Mouse (Mus musculus): ENCODE data around the gene Gm2431. TPM values are rescaled to one million over a fixed set of nuclear protein-coding genes. Genes with fewer than 3 reads are reported as not detected.

The Gm2431 gene
- not detected for polyA plus RNA-seq (2014; fragmentation: Illumina TruSeq; extraction: RNeasy Lipid Tissue Mini Kit (QIAGEN cat#74804); ENCODE audit: low read depth, low replicate concordance)

GRCm38 (mm10) chr7:142258254-142258653 lies at the start of gene Gm2431:
Gm2431 (minus strand) TSS chr7:142258354.

GRCm38 (mm10) chr7:142303249-142303648 lies 45.1 kb upstream of the Gm2431 start, which contains the start of gene Krtap5-4:
Krtap5-4 (plus strand) TSS chr7:142303549.

GRCm38 (mm10) chr7:142297018-142297417 lies 38.9 kb upstream of the Gm2431 start, which contains the start of gene Krtap5-1:
Krtap5-1 (minus strand) TSS chr7:142297118.

DNA sequence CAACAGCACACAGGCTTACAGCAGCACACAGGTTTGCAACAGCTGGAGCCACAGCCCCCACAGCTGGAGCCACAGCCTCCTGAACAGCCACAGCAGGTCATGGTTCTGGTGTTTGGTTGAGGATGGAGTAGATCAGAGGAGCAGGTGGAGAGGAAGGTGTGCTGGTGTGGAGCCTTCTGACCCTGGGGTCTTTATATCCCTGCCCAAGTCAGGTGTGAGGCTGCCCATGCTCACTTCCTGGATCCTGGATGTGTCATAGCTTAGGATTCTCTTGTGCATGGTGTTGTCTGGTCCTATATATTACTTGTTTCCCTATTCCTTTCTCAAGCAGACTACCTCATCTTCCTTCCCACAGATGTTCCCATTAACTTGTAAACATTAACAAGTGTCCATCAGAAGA lies 16.1 kb upstream of the Gm2431 start, which contains the start of gene Gm4559:
Gene Gm4559, minus strand, starts transcription at position 101 of the 400 bp plus-strand sequence.

GRCm38 (mm10) chr7:142240978-142241377 lies 17.2 kb downstream of the Gm2431 start, which contains the start of gene Gm40460:
Gm40460 (minus strand) TSS chr7:142241078.

GRCm38 (mm10) chr7:142229871-142230270 lies 28.3 kb downstream of the Gm2431 start, which contains the start of gene Krtap5-5:
Krtap5-5 (minus strand) TSS chr7:142229971.

GRCm38 (mm10) chr7:142211559-142211958 lies 46.6 kb downstream of the Gm2431 start, which contains the start of gene Gm7579:
Gm7579 (plus strand) TSS chr7:142211859.

Other genes starting within 250 kb of the Gm2431 start
- 5.6 TPM for gene Mob2, start 197.3 kb downstream of the Gm2431 start, polyA plus RNA-seq (2014; fragmentation: Illumina TruSeq; extraction: RNeasy Lipid Tissue Mini Kit (QIAGEN cat#74804); ENCODE audit: low read depth, low replicate concordance)
- gene Dusp8, start 162.5 kb downstream of the Gm2431 start, polyA plus RNA-seq (2014; fragmentation: Illumina TruSeq; extraction: RNeasy Lipid Tissue Mini Kit (QIAGEN cat#74804); ENCODE audit: low read depth, low replicate concordance): 0.04 TPM
- not detected for gene Gm45618, start 137.6 kb downstream of the Gm2431 start, polyA plus RNA-seq (2014; fragmentation: Illumina TruSeq; extraction: RNeasy Lipid Tissue Mini Kit (QIAGEN cat#74804); ENCODE audit: low read depth, low replicate concordance)
- not detected for gene Gm39115, start 122.3 kb downstream of the Gm2431 start, polyA plus RNA-seq (2014; fragmentation: Illumina TruSeq; extraction: RNeasy Lipid Tissue Mini Kit (QIAGEN cat#74804); ENCODE audit: low read depth, low replicate concordance)
- gene Gm45337, start 113.7 kb downstream of the Gm2431 start, polyA plus RNA-seq (2014; fragmentation: Illumina TruSeq; extraction: RNeasy Lipid Tissue Mini Kit (QIAGEN cat#74804); ENCODE audit: low read depth, low replicate concordance): not detected
- gene Gm29735, start 101.2 kb downstream of the Gm2431 start, polyA plus RNA-seq (2014; fragmentation: Illumina TruSeq; extraction: RNeasy Lipid Tissue Mini Kit (QIAGEN cat#74804); ENCODE audit: low read depth, low replicate concordance): not detected
- not detected for gene Gm4553, start 92.6 kb downstream of the Gm2431 start, polyA plus RNA-seq (2014; fragmentation: Illumina TruSeq; extraction: RNeasy Lipid Tissue Mini Kit (QIAGEN cat#74804); ENCODE audit: low read depth, low replicate concordance)
- gene Krtap5-2, start 82.3 kb downstream of the Gm2431 start, polyA plus RNA-seq (2014; fragmentation: Illumina TruSeq; extraction: RNeasy Lipid Tissue Mini Kit (QIAGEN cat#74804); ENCODE audit: low read depth, low replicate concordance): not detected
- not detected for gene Gm10153, start 68.0 kb downstream of the Gm2431 start, polyA plus RNA-seq (2014; fragmentation: Illumina TruSeq; extraction: RNeasy Lipid Tissue Mini Kit (QIAGEN cat#74804); ENCODE audit: low read depth, low replicate concordance)
- not detected for gene Krtap5-3, start 57.0 kb downstream of the Gm2431 start, polyA plus RNA-seq (2014; fragmentation: Illumina TruSeq; extraction: RNeasy Lipid Tissue Mini Kit (QIAGEN cat#74804); ENCODE audit: low read depth, low replicate concordance)
- gene Gm7579, start 46.5 kb downstream of the Gm2431 start, polyA plus RNA-seq (2014; fragmentation: Illumina TruSeq; extraction: RNeasy Lipid Tissue Mini Kit (QIAGEN cat#74804); ENCODE audit: low read depth, low replicate concordance): not detected
- not detected for gene Krtap5-5, start 28.4 kb downstream of the Gm2431 start, polyA plus RNA-seq (2014; fragmentation: Illumina TruSeq; extraction: RNeasy Lipid Tissue Mini Kit (QIAGEN cat#74804); ENCODE audit: low read depth, low replicate concordance)
- not detected for gene Gm40460, start 17.3 kb downstream of the Gm2431 start, polyA plus RNA-seq (2014; fragmentation: Illumina TruSeq; extraction: RNeasy Lipid Tissue Mini Kit (QIAGEN cat#74804); ENCODE audit: low read depth, low replicate concordance)
- gene Gm4559, start 16.0 kb upstream of the Gm2431 start, polyA plus RNA-seq (2014; fragmentation: Illumina TruSeq; extraction: RNeasy Lipid Tissue Mini Kit (QIAGEN cat#74804); ENCODE audit: low read depth, low replicate concordance): not detected
- not detected for gene Krtap5-1, start 38.8 kb upstream of the Gm2431 start, polyA plus RNA-seq (2014; fragmentation: Illumina TruSeq; extraction: RNeasy Lipid Tissue Mini Kit (QIAGEN cat#74804); ENCODE audit: low read depth, low replicate concordance)
- gene Krtap5-4, start 45.2 kb upstream of the Gm2431 start, polyA plus RNA-seq (2014; fragmentation: Illumina TruSeq; extraction: RNeasy Lipid Tissue Mini Kit (QIAGEN cat#74804); ENCODE audit: low read depth, low replicate concordance): not detected
- not detected for gene Ifitm10, start 115.4 kb upstream of the Gm2431 start, polyA plus RNA-seq (2014; fragmentation: Illumina TruSeq; extraction: RNeasy Lipid Tissue Mini Kit (QIAGEN cat#74804); ENCODE audit: low read depth, low replicate concordance)
- not detected for gene Gm49369, start 124.3 kb upstream of the Gm2431 start, polyA plus RNA-seq (2014; fragmentation: Illumina TruSeq; extraction: RNeasy Lipid Tissue Mini Kit (QIAGEN cat#74804); ENCODE audit: low read depth, low replicate concordance)
- 11.5 TPM for gene Ctsd, start 129.7 kb upstream of the Gm2431 start, polyA plus RNA-seq (2014; fragmentation: Illumina TruSeq; extraction: RNeasy Lipid Tissue Mini Kit (QIAGEN cat#74804); ENCODE audit: low read depth, low replicate concordance)
- gene Syt8, start 176.5 kb upstream of the Gm2431 start, polyA plus RNA-seq (2014; fragmentation: Illumina TruSeq; extraction: RNeasy Lipid Tissue Mini Kit (QIAGEN cat#74804); ENCODE audit: low read depth, low replicate concordance): not detected
- not detected for gene Tnni2, start 183.5 kb upstream of the Gm2431 start, polyA plus RNA-seq (2014; fragmentation: Illumina TruSeq; extraction: RNeasy Lipid Tissue Mini Kit (QIAGEN cat#74804); ENCODE audit: low read depth, low replicate concordance)
- gene Lsp1, start 202.5 kb upstream of the Gm2431 start, polyA plus RNA-seq (2014; fragmentation: Illumina TruSeq; extraction: RNeasy Lipid Tissue Mini Kit (QIAGEN cat#74804); ENCODE audit: low read depth, low replicate concordance): 0.60 TPM
- gene Tnnt3, start 240.5 kb upstream of the Gm2431 start, polyA plus RNA-seq (2014; fragmentation: Illumina TruSeq; extraction: RNeasy Lipid Tissue Mini Kit (QIAGEN cat#74804); ENCODE audit: low read depth, low replicate concordance): not detected